Mouse (Mus musculus): ENCODE data around the gene Smad9. TPM values are rescaled to one million over a fixed set of nuclear protein-coding genes. Genes with fewer than 3 reads are reported as not detected.
A peak's percentile ranks its signal among the peaks of the same experiment; 100 is the strongest.

Gene Smad9
- polyA plus RNA-seq, 2 experiments: 0.07 TPM; not detected in 1

DNA sequence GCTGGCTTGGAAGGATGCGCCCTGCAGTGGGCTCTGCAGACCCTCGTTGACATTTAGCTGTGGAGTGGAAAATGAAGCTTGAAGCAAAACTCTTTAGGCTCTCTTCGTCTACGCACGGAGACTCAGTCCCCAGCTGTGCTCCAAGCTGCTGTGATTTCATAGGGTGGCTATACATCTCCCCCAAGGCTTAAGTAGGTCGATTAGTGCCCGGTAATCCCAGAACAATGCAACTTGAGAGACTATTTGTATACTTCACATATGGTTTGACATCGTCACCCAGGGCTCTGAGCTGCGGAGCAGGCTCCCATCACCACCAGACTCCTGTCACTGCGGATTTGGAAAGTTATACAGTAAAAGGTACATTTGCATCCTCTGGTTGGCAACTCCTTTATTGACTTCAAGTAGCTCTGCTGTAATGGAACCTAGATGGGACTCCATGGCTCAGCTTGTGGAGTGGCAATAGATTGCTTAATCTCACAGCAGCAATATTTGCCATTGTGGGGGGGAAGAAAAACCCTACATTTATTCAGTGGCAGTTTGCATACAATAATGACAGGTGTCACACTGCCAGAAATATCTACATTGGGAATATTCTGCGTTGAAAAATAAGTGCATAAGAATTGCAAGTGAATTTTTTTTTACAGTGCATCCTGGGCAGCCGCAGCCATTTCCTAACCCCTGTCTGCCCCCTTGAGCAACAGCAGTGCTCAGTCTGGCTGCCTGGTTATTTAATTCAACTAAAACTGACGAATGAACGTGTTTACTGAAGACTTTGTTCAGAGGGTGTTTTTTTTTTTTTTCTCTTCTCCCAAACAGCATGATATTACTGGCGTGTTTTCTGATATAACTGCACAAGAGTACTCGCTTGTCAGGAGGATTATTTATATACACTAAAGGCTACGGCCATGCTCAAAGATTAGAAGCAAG is 14.2 kb downstream of the Smad9 start:
- H3K27ac ChIP-seq: no peak overlapping the region
- H3K4me2 ChIP-seq (ENCODE audit: low read depth): no peak overlapping the region
- no peak for DNase-seq (ENCODE audit: low read depth in 3 of 3, low spot score in 3 of 3)
- TF ChIP-seq CTCF (IDR thresholded peaks at IDR 0.05; ENCODE audit: low read depth) (no peak), EP300 (IDR thresholded peaks at IDR 0.05; ENCODE audit: low read depth) (no peak)
- H3K4me1 ChIP-seq (replicated peaks; ENCODE audit: control insufficient read depth in 2 of 2, insufficient read depth in 2 of 2, low read length in 1 of 2): no peaks in the 10 kb centered on the region
- no peaks in the 10 kb centered on the region for H3K27me3 ChIP-seq (ENCODE audit: control insufficient read depth, insufficient read depth, low read length)
- no peak overlapping the region for H3K9ac ChIP-seq (replicated peaks)
- no peak for ATAC-seq (ENCODE audit: insufficient read depth)
- H3K9me3 ChIP-seq (ENCODE audit: control insufficient read depth, low read length): peaks cover 2% of the 10 kb centered on the region
- no peaks in the 10 kb centered on the region for H3K36me3 ChIP-seq (replicated peaks; ENCODE audit: control insufficient read depth, insufficient read depth, low read depth)
- H3K4me3 ChIP-seq (ENCODE audit: insufficient read depth in 1 of 2, low read depth in 2 of 2, low read length in 2 of 2): no peak overlapping the region
- 62% methylated on average over 17 of the region's 17 CpGs for WGBS (ENCODE audit: insufficient replicate concordance)

GRCm38 (mm10) chr3:54773613-54774012 is 18.2 kb downstream of the Smad9 start:
- no peak overlapping the region for H3K9ac ChIP-seq (replicated peaks)

GRCm38 (mm10) chr3:54775989-54776631 is 20.7 kb downstream of the Smad9 start:
- Histone ChIP-seq H3K9me3 (ENCODE audit: control insufficient read depth, low read length) (peaks cover 2% of the 10 kb centered on the region), H3K27ac (no peak overlapping the region), H3K9ac (replicated peaks) (no peak overlapping the region), H3K27me3 (ENCODE audit: control insufficient read depth, insufficient read depth, low read length) (no peaks in the 10 kb centered on the region), H3K4me2 (ENCODE audit: low read depth) (no peak overlapping the region), H3K4me3 (ENCODE audit: insufficient read depth in 1 of 2, low read depth in 2 of 2, low read length in 2 of 2) (no peak overlapping the region), H3K4me1 (replicated peaks; ENCODE audit: control insufficient read depth in 2 of 2, insufficient read depth in 2 of 2, low read length in 1 of 2) (no peaks in the 10 kb centered on the region), H3K36me3 (replicated peaks; ENCODE audit: control insufficient read depth, insufficient read depth, low read depth) (no peaks in the 10 kb centered on the region)
- TF ChIP-seq EP300 (IDR thresholded peaks at IDR 0.05; ENCODE audit: low read depth): no peak
- no peak for TF ChIP-seq CTCF (IDR thresholded peaks at IDR 0.05; ENCODE audit: low read depth)
- WGBS (ENCODE audit: insufficient replicate concordance): 37% methylated on average over 7 of the region's 7 CpGs
- no peak for DNase-seq (ENCODE audit: low read depth in 3 of 3, low spot score in 3 of 3)
- ATAC-seq (ENCODE audit: insufficient read depth): no peak

More at GRCm38 (mm10) chr3:54773613-54774012, 18.2 kb downstream of the Smad9 start:
- DNase-seq (ENCODE audit: low read depth in 3 of 3, low spot score in 3 of 3): no peak
- 70% methylated on average over 6 of the region's 6 CpGs for WGBS (ENCODE audit: insufficient replicate concordance)
- H3K4me1 ChIP-seq (replicated peaks; ENCODE audit: control insufficient read depth in 2 of 2, insufficient read depth in 2 of 2, low read length in 1 of 2): no peaks in the 10 kb centered on the region
- H3K27me3 ChIP-seq (ENCODE audit: control insufficient read depth, insufficient read depth, low read length): no peaks in the 10 kb centered on the region
- peaks cover 2% of the 10 kb centered on the region for H3K9me3 ChIP-seq (ENCODE audit: control insufficient read depth, low read length)
- H3K27ac ChIP-seq: no peak overlapping the region
- no peaks in the 10 kb centered on the region for H3K36me3 ChIP-seq (replicated peaks; ENCODE audit: control insufficient read depth, insufficient read depth, low read depth)
- no peak for ATAC-seq (ENCODE audit: insufficient read depth)
- H3K4me2 ChIP-seq (ENCODE audit: low read depth): no peak overlapping the region
- peak; percentile 59 for TF ChIP-seq CTCF (IDR thresholded peaks at IDR 0.05; ENCODE audit: low read depth)
- no peak for TF ChIP-seq EP300 (IDR thresholded peaks at IDR 0.05; ENCODE audit: low read depth)
- no peak overlapping the region for H3K4me3 ChIP-seq (ENCODE audit: insufficient read depth in 1 of 2, low read depth in 2 of 2, low read length in 2 of 2)

DNA sequence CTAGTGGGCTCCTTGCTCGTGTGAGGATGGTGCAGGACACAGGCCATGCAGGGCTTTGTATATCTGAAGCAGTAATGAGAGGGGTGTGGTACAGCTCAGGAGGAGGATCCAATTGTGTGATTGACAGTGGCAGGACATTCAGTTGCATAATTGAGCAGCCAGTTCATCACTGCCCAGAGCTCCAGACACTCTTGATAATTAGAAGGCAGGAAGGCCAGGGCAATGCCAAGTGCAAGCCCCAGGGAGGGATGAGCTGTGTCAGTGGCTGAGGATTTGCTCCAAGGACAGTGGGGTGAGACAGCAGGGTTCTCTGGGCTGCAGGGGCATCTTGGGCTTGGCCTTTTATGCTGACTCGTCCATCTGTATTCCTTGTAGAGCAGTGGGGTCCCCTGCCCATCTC is 35.2 kb downstream of the Smad9 start:
- 27% methylated on average over 2 of the region's 2 CpGs for WGBS (ENCODE audit: insufficient replicate concordance)
- Histone ChIP-seq H3K27me3 (ENCODE audit: control insufficient read depth, insufficient read depth, low read length) (no peaks in the 10 kb centered on the region), H3K4me1 (replicated peaks; ENCODE audit: control insufficient read depth in 2 of 2, insufficient read depth in 2 of 2, low read length in 1 of 2) (no peaks in the 10 kb centered on the region)

More for the DNA sequence above, 35.2 kb downstream of the Smad9 start:
- H3K4me3 ChIP-seq (ENCODE audit: insufficient read depth in 1 of 2, low read depth in 2 of 2, low read length in 2 of 2): no peak overlapping the region
- ATAC-seq (ENCODE audit: insufficient read depth) (no peak), DNase-seq (ENCODE audit: low read depth in 3 of 3, low spot score in 3 of 3) (no peak)
- H3K36me3 ChIP-seq (replicated peaks; ENCODE audit: control insufficient read depth, insufficient read depth, low read depth): no peaks in the 10 kb centered on the region
- peaks cover 3% of the 10 kb centered on the region for H3K9me3 ChIP-seq (ENCODE audit: control insufficient read depth, low read length)
- TF ChIP-seq EP300 (IDR thresholded peaks at IDR 0.05; ENCODE audit: low read depth) (no peak), CTCF (IDR thresholded peaks at IDR 0.05; ENCODE audit: low read depth) (no peak)
- no peak overlapping the region for H3K27ac ChIP-seq
- no peak overlapping the region for H3K9ac ChIP-seq (replicated peaks)
- no peak overlapping the region for H3K4me2 ChIP-seq (ENCODE audit: low read depth)

Data from liver, embryonic 14.5 days (tissue).